Mouse (Mus musculus) midbrain, embryonic 15.5 days (tissue): ENCODE results near the gene Prkce. TPM values are rescaled to one million over a fixed set of nuclear protein-coding genes. Genes with fewer than 3 reads are reported as not detected.

Source experiments
- ATAC-seq: fragments of 200-750 bp; cut with Nextera tagmentation; replicated peaks from 2 replicates; pipeline ENCODE4 v1.8.0; 2017; ENCODE audit warnings: moderate TSS enrichment
- H3K27ac ChIP-seq: fragments of 300-500 bp; sonication (generic); 2 replicates; pipeline ENCODE4 v1.5.1; 2015; ENCODE audit warnings: mild to moderate bottlenecking, inconsistent platforms
- H3K27me3 ChIP-seq: fragments of 300-500 bp; sonication (generic); replicated peaks from 2 replicates; pipeline ENCODE4 v1.6.1; 2015; ENCODE audit warnings: inconsistent platforms
- H3K36me3 ChIP-seq: fragments of 300-500 bp; sonication (generic); replicated peaks from 2 replicates; pipeline ENCODE4 v1.6.1; 2015; ENCODE audit warnings: inconsistent platforms
- H3K4me1 ChIP-seq: fragments of 300-500 bp; sonication (generic); 2 replicates; pipeline ENCODE4 v1.6.1; 2015; ENCODE audit warnings: inconsistent platforms
- H3K4me2 ChIP-seq: fragments of 300-500 bp; sonication (generic); 2 replicates; pipeline ENCODE4 v1.6.1; 2015; ENCODE audit warnings: inconsistent platforms, mild to moderate bottlenecking, moderate library complexity
- H3K4me3 ChIP-seq: fragments of 300-500 bp; sonication (generic); 2 replicates; pipeline ENCODE4 v1.5.1; 2015; ENCODE audit warnings: mild to moderate bottlenecking, inconsistent platforms
- H3K9ac ChIP-seq: fragments of 300-500 bp; sonication (generic); 2 replicates; pipeline ENCODE4 v1.6.1; 2015; ENCODE audit warnings: mild to moderate bottlenecking, inconsistent platforms
- H3K9me3 ChIP-seq: fragments of 300-500 bp; sonication (generic); 2 replicates; pipeline ENCODE4 v1.6.1; 2016; ENCODE audit warnings: inconsistent platforms
- WGBS: fragments of 180-500 bp; shearing (Covaris S2); methylation state at CpG from one replicate; pipeline ENCODE4 v1.1.7; 2015; ENCODE audit warnings: mixed read lengths; 5-methylcytosine and 5-hydroxymethylcytosine counted together
- polyA plus RNA-seq: library from polyadenylated mRNA; unstranded; fragments of >200 nt; fragmentation: Nextera tagmentation; extraction: Ambion mirVana; gene quantifications from 2 replicates; pipeline ENCODE4 v1.2.1, GENCODE M21; 2015

Gene Prkce
- polyA plus RNA-seq, 1 experiment from 2014 or later, result 38.5 TPM

- H3K4me3 ChIP-seq, result no peak overlapping the region
- WGBS, result 92% methylated on average over 5 of the region's 5 CpGs
- ATAC-seq, result no peak
Observed at GRCm38 (mm10) chr17:86208821-86209186, 41.2 kb downstream of the Prkce start.

GRCm38 (mm10) chr17:86209680-86210251, 42.2 kb downstream of the Prkce start:
- H3K4me2 ChIP-seq, result no peak overlapping the region
- WGBS, result 87% methylated on average over 13 of the region's 13 CpGs

More at GRCm38 (mm10) chr17:86208821-86209186, 41.2 kb downstream of the Prkce start:
- no peak overlapping the region for H3K4me2 ChIP-seq
- H3K9me3 ChIP-seq, result no peaks in the 10 kb centered on the region
- H3K9ac ChIP-seq, result no peak overlapping the region
- H3K4me1 ChIP-seq, result no peaks in the 10 kb centered on the region
- no peaks in the 10 kb centered on the region for H3K27me3 ChIP-seq
- H3K36me3 ChIP-seq, result no peaks in the 10 kb centered on the region
- H3K27ac ChIP-seq, result no peak overlapping the region

GRCm38 (mm10) chr17:86212204-86212603, 44.6 kb downstream of the Prkce start:
- H3K4me1 ChIP-seq, result no peaks in the 10 kb centered on the region
- 91% methylated on average over 3 of the region's 3 CpGs for WGBS
- no peak for ATAC-seq

More at GRCm38 (mm10) chr17:86209680-86210251, 42.2 kb downstream of the Prkce start:
- no peak overlapping the region for H3K9ac ChIP-seq
- H3K36me3 ChIP-seq, result no peaks in the 10 kb centered on the region
- no peaks in the 10 kb centered on the region for H3K27me3 ChIP-seq
- H3K9me3 ChIP-seq, result no peaks in the 10 kb centered on the region
- ATAC-seq, result no peak
- no peaks in the 10 kb centered on the region for H3K4me1 ChIP-seq
- no peak overlapping the region for H3K4me3 ChIP-seq
- H3K27ac ChIP-seq, result no peak overlapping the region

GRCm38 (mm10) chr17:86214285-86214684, 46.7 kb downstream of the Prkce start:
- Histone ChIP-seq H3K27ac (peak overlapping the region; percentile 34; the same call in 1 of the 2 replicates), H3K9me3 (no peaks in the 10 kb centered on the region), H3K4me3 (no peak overlapping the region), H3K9ac (no peak overlapping the region), H3K27me3 (no peaks in the 10 kb centered on the region), H3K36me3 (no peaks in the 10 kb centered on the region), H3K4me2 (no peak overlapping the region), H3K4me1 (no peaks in the 10 kb centered on the region)
- ATAC-seq, result no peak; the same call in 1 of the 2 replicates
- WGBS, result 38% methylated on average over 9 of the region's 9 CpGs

More at GRCm38 (mm10) chr17:86212204-86212603, 44.6 kb downstream of the Prkce start:
- H3K4me3 ChIP-seq, result no peak overlapping the region
- H3K27me3 ChIP-seq, result no peaks in the 10 kb centered on the region
- H3K9me3 ChIP-seq, result no peaks in the 10 kb centered on the region
- no peak overlapping the region for H3K9ac ChIP-seq
- no peaks in the 10 kb centered on the region for H3K36me3 ChIP-seq
- no peak overlapping the region for H3K27ac ChIP-seq
- H3K4me2 ChIP-seq, result no peak overlapping the region

GRCm38 (mm10) chr17:86214741-86215140, 47.2 kb downstream of the Prkce start:
- no peak overlapping the region for H3K4me2 ChIP-seq
- no peak overlapping the region for H3K9ac ChIP-seq
- no peaks in the 10 kb centered on the region for H3K36me3 ChIP-seq
- H3K27me3 ChIP-seq, result no peaks in the 10 kb centered on the region
- H3K27ac ChIP-seq, result peak overlapping the region; percentile 34; the same call in 1 of the 2 replicates
- ATAC-seq, result no peak
- no peak overlapping the region for H3K4me3 ChIP-seq
- 80% methylated on average over 14 of the region's 14 CpGs for WGBS
- no peaks in the 10 kb centered on the region for H3K4me1 ChIP-seq
- H3K9me3 ChIP-seq, result no peaks in the 10 kb centered on the region

- no peak for ATAC-seq
- 84% methylated on average over 7 of the region's 7 CpGs for WGBS
- H3K27ac ChIP-seq, result no peak overlapping the region
- H3K27me3 ChIP-seq, result no peaks in the 10 kb centered on the region
- H3K4me1 ChIP-seq, result no peaks in the 10 kb centered on the region
- H3K9ac ChIP-seq, result no peak overlapping the region
- H3K36me3 ChIP-seq, result no peaks in the 10 kb centered on the region
- H3K4me2 ChIP-seq, result no peak overlapping the region
- H3K9me3 ChIP-seq, result no peaks in the 10 kb centered on the region
- no peak overlapping the region for H3K4me3 ChIP-seq
Observed at GRCm38 (mm10) chr17:86215771-86216170, 48.2 kb downstream of the Prkce start.

- 56% methylated on average over 5 of the region's 5 CpGs for WGBS
- no peak overlapping the region for H3K27ac ChIP-seq
- ATAC-seq, result no peak
- H3K4me3 ChIP-seq, result no peak overlapping the region
- no peaks in the 10 kb centered on the region for H3K27me3 ChIP-seq
- no peaks in the 10 kb centered on the region for H3K4me1 ChIP-seq
- H3K4me2 ChIP-seq, result no peak overlapping the region
- no peaks in the 10 kb centered on the region for H3K9me3 ChIP-seq
- H3K36me3 ChIP-seq, result no peaks in the 10 kb centered on the region
- no peak overlapping the region for H3K9ac ChIP-seq
Observed at GRCm38 (mm10) chr17:86217468-86217867, 49.9 kb downstream of the Prkce start.

GRCm38 (mm10) chr17:86218553-86218952, 51.0 kb downstream of the Prkce start:
- H3K36me3 ChIP-seq, result no peaks in the 10 kb centered on the region
- 88% methylated on average over 11 of the region's 11 CpGs for WGBS

GRCm38 (mm10) chr17:86225488-86226186, 58.1 kb downstream of the Prkce start:
- Histone ChIP-seq H3K27ac (no peak overlapping the region), H3K9me3 (no peaks in the 10 kb centered on the region), H3K9ac (no peak overlapping the region), H3K4me3 (no peak overlapping the region), H3K27me3 (no peaks in the 10 kb centered on the region), H3K4me1 (no peaks in the 10 kb centered on the region), H3K4me2 (no peak overlapping the region), H3K36me3 (no peaks in the 10 kb centered on the region)
- 87% methylated on average over 10 of the region's 10 CpGs for WGBS
- no peak for ATAC-seq

More at GRCm38 (mm10) chr17:86218553-86218952, 51.0 kb downstream of the Prkce start:
- Histone ChIP-seq H3K9me3 (no peaks in the 10 kb centered on the region), H3K4me3 (no peak overlapping the region), H3K27me3 (no peaks in the 10 kb centered on the region), H3K4me1 (no peaks in the 10 kb centered on the region), H3K4me2 (no peak overlapping the region), H3K27ac (no peak overlapping the region), H3K9ac (no peak overlapping the region)
- ATAC-seq, result no peak

- ATAC-seq, result no peak
- H3K9me3 ChIP-seq, result no peaks in the 10 kb centered on the region
- no peak overlapping the region for H3K27ac ChIP-seq
- H3K9ac ChIP-seq, result no peak overlapping the region
- 79% methylated on average over 8 of the region's 8 CpGs for WGBS
- H3K27me3 ChIP-seq, result no peaks in the 10 kb centered on the region
- H3K4me2 ChIP-seq, result no peak overlapping the region
- no peaks in the 10 kb centered on the region for H3K36me3 ChIP-seq
- H3K4me3 ChIP-seq, result no peak overlapping the region
- H3K4me1 ChIP-seq, result no peaks in the 10 kb centered on the region
Observed at GRCm38 (mm10) chr17:86226198-86226597, 58.6 kb downstream of the Prkce start.

- ATAC-seq, result peak; percentile 50; the same call in 1 of the 2 replicates
- no peaks in the 10 kb centered on the region for H3K9me3 ChIP-seq
- no peak overlapping the region for H3K4me2 ChIP-seq
- H3K4me1 ChIP-seq, result no peaks in the 10 kb centered on the region
- H3K36me3 ChIP-seq, result no peaks in the 10 kb centered on the region
- 74% methylated on average over 7 of the region's 7 CpGs for WGBS
- no peak overlapping the region for H3K4me3 ChIP-seq
- no peak overlapping the region for H3K9ac ChIP-seq
- no peaks in the 10 kb centered on the region for H3K27me3 ChIP-seq
- no peak overlapping the region for H3K27ac ChIP-seq
Observed at GRCm38 (mm10) chr17:86226635-86227034, 59.0 kb downstream of the Prkce start.

GRCm38 (mm10) chr17:86227389-86227788, 59.8 kb downstream of the Prkce start:
- H3K9ac ChIP-seq, result no peak overlapping the region
- H3K36me3 ChIP-seq, result no peaks in the 10 kb centered on the region
- peaks cover 3% of the 10 kb centered on the region; the same call in 1 of the 2 replicates for H3K4me1 ChIP-seq
- WGBS, result 67% methylated on average over 3 of the region's 3 CpGs
- no peak overlapping the region for H3K4me3 ChIP-seq
- no peak overlapping the region for H3K27ac ChIP-seq
- no peaks in the 10 kb centered on the region for H3K9me3 ChIP-seq
- H3K4me2 ChIP-seq, result no peak overlapping the region
- H3K27me3 ChIP-seq, result no peaks in the 10 kb centered on the region
- ATAC-seq, result no peak

GRCm38 (mm10) chr17:86228850-86229249, 61.3 kb downstream of the Prkce start:
- no peaks in the 10 kb centered on the region for H3K9me3 ChIP-seq
- no peaks in the 10 kb centered on the region for H3K36me3 ChIP-seq
- H3K27me3 ChIP-seq, result no peaks in the 10 kb centered on the region
- H3K9ac ChIP-seq, result no peak overlapping the region
- H3K4me2 ChIP-seq, result no peak overlapping the region
- H3K27ac ChIP-seq, result no peak overlapping the region
- ATAC-seq, result no peak
- WGBS, result 89% methylated on average over 8 of the region's 8 CpGs
- H3K4me1 ChIP-seq, result peaks cover 3% of the 10 kb centered on the region; the same call in 1 of the 2 replicates
- H3K4me3 ChIP-seq, result no peak overlapping the region
